Mouse (Mus musculus) liver, adult 2 months (tissue): ENCODE measurements around the gene Mast3.
A peak's percentile ranks its signal among the peaks of the same experiment; 100 is the strongest.

Source experiments
- CTCF ChIP-seq: fragments of 200-500 bp; IDR thresholded peaks from 2 replicates; pipeline ENCODE4 v1.5.1; 2011; ENCODE audit warnings: low read depth, low read length, control low read depth
- POLR2A ChIP-seq: fragments of 200-500 bp; IDR thresholded peaks from 2 replicates; pipeline ENCODE4 v1.6.1; 2011; ENCODE audit warnings: low read length, control low read depth; ENCODE audit not compliant: insufficient read depth; ENCODE audit errors: extremely low read depth

DNA sequence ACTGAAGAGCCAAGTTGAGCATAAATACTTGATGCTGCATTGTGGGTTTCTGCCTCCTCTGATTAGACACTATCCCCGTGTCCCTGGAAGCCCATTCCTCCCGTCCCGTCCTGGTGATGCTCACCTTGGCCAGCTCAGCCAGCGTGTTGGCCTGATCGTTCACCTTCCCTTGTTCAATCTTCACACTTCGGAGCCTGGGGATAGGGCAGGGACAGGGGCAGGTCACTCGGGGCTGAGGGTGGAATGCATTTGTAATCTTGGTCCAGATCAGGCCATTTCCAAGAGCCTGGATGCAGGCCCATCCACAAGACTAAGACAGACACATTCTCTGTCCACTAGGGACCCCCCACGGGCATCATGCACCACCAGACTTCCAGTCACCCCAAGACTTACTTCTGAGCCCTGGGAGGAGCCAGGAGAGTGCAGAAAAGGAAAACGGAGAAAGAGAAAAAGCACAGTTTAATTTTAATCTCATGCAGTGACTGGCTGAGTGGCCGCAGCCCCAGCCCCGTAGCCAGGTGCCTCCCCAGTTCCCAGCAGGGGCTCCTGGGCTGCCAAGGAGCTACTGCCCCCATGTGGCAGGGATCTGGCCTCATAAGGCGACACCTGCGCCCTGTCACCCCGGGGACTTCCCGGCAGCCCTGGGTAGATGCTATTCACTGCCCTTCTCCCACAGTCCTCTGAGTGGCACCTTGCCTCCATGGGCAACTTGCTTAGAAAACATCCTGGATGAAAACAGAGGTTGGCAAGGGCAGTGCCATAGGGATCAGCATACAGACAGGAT is 41.7 kb upstream of the Mast3 start:
- TF ChIP-seq CTCF (peak; percentile 24; the same call in 1 of the 2 replicates), POLR2A (no peak)
